Mouse (Mus musculus) right cerebral cortex, postnatal 14 days (tissue): Measurements from ENCODE around the gene Sec14l3.
A peak's percentile ranks its signal among the peaks of the same experiment; 100 is the strongest.

ENCODE experiments used
- DNase-seq: peaks from one replicate; pipeline ENCODE4 v3.0.0; 2022

The Sec14l3 gene

GRCm38 (mm10) chr11:4060866-4061575 is 3.6 kb upstream of the Sec14l3 start:
- no peak for DNase-seq

GRCm38 (mm10) chr11:4062523-4062922 is 2.1 kb upstream of the Sec14l3 start:
- no peak for DNase-seq

DNA sequence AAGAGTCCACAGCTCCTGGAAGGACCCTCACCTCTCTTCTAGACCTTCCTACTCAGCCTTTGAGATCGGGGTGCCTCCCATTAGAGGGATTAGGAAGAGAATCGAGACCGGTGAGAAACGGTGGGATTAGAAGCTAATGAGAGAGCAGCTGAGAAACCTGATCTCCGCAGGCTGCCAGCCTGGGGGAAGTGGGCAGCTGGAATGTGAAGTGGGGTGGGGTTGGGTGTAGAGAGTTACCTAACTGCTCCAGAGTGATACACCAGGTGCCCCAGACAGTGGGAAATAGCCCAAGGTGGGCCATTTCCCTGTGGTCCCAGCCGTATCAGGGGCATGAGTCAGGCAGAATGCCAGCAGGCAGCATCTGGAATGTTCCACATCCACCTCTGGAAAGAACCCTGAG is 1.7 kb upstream of the Sec14l3 start:
- DNase-seq = no peak

DNA sequence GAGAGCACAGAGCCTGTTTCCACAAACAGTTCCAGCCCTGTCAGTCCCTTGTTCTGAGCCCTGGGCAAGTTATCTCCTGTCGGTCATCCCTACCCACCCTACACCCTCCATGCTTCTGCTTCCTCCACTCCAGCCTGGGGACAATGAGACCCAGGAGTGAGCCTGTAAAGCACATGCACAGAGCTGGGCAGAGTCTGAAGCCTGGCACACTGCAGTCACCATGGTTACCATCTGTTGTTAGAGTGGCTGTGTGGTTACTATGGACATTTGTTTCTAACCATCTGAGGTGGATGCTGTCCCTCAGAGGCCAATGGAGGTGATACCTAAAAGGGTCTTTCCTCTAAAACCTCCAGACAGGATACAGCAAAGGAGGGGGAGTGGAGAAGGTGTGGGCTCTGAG is 5.0 kb downstream of the Sec14l3 start:
- no peak for DNase-seq

- DNase-seq = no peak
Measured at GRCm38 (mm10) chr11:4076633-4077032, 12.0 kb downstream of the Sec14l3 start.

GRCm38 (mm10) chr11:4078267-4078933 is 13.8 kb downstream of the Sec14l3 start:
- DNase-seq = no peak

- DNase-seq = peak; percentile 83
Measured at GRCm38 (mm10) chr11:4080219-4080618, 15.6 kb downstream of the Sec14l3 start.

DNA sequence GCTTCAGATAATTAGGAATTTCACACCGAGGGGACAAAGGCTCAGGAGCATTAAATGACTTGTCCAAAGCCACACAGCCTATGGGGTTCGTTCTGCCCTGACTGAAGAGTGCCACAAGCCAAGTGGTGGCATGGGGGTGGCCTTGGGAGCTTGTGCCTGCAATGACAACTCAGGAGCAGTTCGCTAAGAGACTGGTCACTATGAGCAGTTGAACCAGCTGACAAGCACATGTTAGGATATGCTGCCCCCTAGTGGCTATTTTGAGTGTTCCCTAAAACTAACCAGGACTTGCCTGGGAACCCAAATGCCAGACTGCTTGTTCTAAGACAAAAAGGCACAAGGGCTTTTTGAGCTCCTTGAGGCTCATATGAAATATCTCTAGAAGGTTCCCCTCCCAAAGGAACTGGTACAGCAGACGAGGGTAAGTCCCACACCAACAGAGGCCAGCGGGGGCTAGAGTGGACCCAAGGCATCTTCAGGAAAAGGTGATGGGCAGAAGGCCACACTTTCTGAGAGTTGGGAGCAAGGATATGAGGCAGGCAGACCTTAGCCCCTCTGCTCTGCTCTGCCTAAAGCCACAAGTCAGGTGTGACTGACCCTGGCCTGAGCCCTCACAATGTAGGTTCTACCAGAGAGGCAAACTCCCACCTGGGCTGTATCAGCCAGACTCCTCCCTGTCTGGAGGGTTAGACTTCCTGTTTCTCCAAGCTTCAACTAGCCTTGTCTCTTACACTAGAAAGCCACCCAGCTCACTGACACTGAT is 18.9 kb downstream of the Sec14l3 start:
- DNase-seq = peak; percentile 55

DNA sequence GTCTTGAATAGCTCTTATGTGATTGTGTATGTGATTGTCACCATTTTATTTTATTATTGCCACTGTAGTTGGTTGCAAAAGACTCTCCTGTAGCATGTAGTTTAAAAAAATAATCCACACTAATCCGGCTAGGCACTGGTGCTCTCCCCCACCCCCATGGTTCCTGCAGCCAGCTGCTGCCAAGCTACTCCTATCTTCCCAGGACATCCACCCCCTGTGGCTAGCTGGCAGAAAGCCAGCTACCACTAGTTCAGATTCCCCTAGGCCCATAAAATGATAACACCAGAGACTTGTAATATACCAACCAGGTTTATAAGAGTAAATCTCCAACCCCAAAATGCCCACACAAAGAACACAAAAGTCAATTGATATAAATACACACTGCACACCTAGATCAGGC is 21.6 kb downstream of the Sec14l3 start:
- no peak for DNase-seq

DNA sequence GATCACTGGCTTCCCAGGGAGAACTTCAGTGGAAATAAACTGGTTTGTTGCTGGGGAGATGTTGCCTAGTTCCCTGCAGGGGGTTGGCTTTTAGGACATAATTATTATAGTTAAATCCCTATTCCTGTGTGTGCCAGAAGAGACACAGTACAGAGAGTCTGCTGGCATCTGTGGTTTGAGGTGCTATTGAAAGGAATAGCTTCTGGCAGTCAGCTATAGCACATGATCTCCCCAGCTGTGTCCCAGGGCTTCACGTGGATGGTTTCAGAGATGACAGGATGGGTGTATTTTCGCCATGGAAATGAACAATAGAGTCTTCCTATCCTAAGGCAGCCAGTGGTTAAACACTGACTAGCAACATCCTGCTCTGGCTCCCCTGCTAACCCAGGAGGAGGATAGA is 22.6 kb downstream of the Sec14l3 start:
- no peak for DNase-seq

GRCm38 (mm10) chr11:4093459-4094377 is 29.1 kb downstream of the Sec14l3 start:
- DNase-seq = no peak

- DNase-seq = peak; percentile 82
Measured at GRCm38 (mm10) chr11:4094378-4095170, 29.9 kb downstream of the Sec14l3 start.

- DNase-seq = peak; percentile 49
Measured at GRCm38 (mm10) chr11:4095171-4096053, 30.8 kb downstream of the Sec14l3 start, which contains the start of gene Mtfp1. Gene Mtfp1 (minus strand): TSS chr11:4095445.

DNA sequence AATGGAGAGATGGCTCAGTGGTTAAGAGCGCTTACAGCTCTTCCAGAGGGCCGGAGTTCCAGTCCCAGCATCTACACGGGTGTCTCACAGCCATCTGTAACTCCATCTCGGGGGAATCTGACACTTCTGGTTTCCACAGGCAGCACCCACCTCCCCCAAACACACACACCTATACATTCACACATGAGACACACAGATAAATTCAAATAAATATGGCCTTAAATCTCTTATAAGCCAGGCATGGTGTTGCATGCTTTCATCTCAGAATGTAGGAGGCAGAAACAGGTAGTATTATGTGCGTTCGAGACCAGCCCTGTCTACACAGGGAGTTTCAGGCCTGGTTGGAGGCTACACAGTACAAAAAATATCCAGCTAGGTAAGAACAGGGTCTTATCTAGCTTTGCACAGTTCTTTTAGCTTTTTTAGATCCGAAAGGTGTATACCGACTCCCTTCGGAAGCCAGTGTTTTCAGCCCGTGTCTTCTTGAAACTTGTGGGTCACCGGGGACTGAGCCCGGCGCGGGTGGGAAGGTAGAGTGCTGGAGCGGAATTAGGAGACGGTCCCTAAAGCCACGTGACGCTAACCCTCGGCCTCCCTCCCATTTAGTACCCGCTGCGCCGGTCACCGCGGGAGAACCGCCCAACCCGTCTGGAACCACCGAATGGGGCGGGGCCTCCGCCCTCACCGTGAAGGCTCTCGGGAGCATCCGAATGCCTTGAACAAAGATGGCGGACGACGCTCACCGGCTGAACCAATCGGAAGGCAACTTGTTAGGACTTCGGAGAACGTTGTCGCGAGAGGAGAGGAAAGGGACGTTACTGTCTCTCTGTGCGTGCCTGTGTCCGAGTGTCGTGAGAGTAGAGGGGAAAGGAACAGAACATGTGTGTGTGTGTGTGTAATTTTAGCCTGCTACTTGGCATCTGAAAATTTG is 31.7 kb downstream of the Sec14l3 start:
- DNase-seq = peak; percentile 96

- no peak for DNase-seq
Measured at GRCm38 (mm10) chr11:4097091-4097621, 32.5 kb downstream of the Sec14l3 start.

DNA sequence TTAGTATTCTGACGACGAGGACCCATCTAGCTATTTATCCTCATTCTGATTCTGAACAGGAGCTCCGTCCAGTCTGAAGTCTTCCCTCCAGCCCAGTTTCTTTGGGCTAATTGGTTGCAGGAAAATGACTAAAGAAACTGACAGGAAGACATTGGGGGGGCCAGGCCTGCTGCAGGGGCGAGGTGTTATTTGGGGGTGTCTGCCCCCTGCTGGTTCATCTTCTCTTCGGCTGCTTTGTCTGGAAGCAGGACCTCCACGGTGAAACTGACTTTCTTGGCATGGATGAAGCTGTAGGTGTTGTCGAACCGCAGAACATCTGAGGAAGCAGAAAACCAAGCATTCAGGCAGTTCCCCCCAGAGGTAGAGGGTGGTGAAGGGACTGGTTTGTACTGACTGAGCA is 33.5 kb downstream of the Sec14l3 start:
- DNase-seq = no peak

GRCm38 (mm10) chr11:4098816-4099215 is 34.2 kb downstream of the Sec14l3 start:
- no peak for DNase-seq

GRCm38 (mm10) chr11:4099447-4099846 is 34.8 kb downstream of the Sec14l3 start:
- no peak for DNase-seq

DNA sequence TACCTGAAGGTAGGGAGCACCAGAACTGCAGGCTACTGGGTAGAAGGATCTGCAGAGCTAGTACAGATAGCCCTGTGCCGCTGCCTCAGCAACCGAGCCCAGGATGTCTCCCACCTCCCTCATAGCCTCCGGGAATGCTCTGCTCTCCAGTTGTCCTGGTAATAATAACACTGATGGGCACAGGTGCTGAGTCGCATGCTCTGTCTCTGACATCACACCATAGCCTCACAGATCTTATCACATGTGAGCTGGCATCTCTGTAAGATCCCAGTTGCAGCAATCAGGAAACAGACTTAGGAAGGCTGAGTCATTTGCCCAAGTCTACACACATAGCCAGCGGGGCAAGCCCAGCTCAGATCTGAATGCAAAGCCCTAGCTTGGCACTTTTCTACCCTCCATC is 37.2 kb downstream of the Sec14l3 start:
- no peak for DNase-seq
